Mouse (Mus musculus) spleen, adult 2 months (tissue): ENCODE data around the gene Gtf2e1.

Experiments used
- CTCF ChIP-seq: fragments of 200-500 bp; IDR thresholded peaks from 2 replicates; pipeline ENCODE4 v1.5.1; 2011; ENCODE audit warnings: mild to moderate bottlenecking, inconsistent platforms; ENCODE audit not compliant: insufficient read depth, insufficient read length, insufficient replicate concordance; ENCODE audit errors: extremely low read depth
- POLR2A ChIP-seq: fragments of 200-500 bp; IDR thresholded peaks from 2 replicates; pipeline ENCODE4 v1.6.1; 2011; ENCODE audit warnings: low read depth, low read length, inconsistent platforms

DNA sequence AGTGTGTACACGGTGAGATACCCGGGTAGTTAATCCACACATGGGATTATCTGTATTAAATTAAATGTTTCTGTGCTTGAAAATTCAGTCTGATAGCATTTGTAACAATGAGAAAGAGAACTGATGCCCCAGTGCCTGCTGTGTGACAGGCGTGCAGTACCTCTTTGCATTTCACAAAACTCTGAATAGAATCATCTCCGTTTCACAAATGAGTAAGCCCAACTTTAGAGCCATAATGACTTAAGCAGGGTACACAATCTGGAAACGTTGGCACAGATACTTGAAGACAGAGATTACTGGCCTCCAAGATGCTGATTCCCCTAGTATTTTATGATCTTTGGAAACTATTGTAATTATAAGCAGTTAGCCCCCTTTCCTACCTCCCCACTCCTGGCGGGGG, 26.5 kb upstream of the Gtf2e1 start:
- TF ChIP-seq CTCF (no peak), POLR2A (no peak)
